Mouse (Mus musculus) adrenal gland, adult 2 months (tissue): Measurements from ENCODE around the gene Ano4. TPM values are rescaled to one million over a fixed set of nuclear protein-coding genes. Genes with fewer than 3 reads are reported as not detected.
"Not testable (repeated sequence)": the region's sequence is repeated elsewhere in the genome, so short reads cannot be mapped to it uniquely, and the experiment has no call there.

ENCODE experiments used
- DNase-seq: peaks from one replicate; pipeline ENCODE4 v3.0.0; 2021
- polyA plus RNA-seq: library from polyadenylated mRNA; depleted of rRNA; stranded (reverse); fragments of >200 nt; gene quantifications from 2 replicates; pipeline ENCODE4 v1.2.3, GENCODE M21; 2012
- total RNA-seq, 2 experiments: library from RNA; stranded (reverse); gene quantifications; 2 replicates each; pipeline ENCODE4 v1.2.3; 2021

The Ano4 gene
- total and polyA plus RNA-seq, 3 experiments, result 0.07 to 0.41 (median 0.17) TPM

DNA sequence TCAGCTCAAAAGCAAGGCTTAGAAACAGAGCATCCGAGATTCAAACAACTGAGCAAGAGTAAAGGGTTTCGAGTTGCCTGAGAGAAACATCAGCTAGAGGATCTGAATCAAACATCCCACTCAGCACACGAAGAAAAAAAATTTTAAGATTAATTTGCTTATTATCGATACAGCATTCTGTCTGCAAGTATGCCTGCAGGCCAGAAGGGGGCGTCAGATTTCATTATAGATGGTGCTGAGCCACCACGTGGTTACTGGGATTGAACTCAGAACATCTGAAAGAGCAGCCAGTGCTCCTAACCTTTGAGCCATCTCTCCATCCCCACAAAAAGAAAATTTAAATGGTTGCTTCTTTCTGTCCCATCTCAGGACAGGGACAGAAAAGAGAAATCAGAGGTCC lies 223.2 kb downstream of the Ano4 start:
- no peak for DNase-seq

DNA sequence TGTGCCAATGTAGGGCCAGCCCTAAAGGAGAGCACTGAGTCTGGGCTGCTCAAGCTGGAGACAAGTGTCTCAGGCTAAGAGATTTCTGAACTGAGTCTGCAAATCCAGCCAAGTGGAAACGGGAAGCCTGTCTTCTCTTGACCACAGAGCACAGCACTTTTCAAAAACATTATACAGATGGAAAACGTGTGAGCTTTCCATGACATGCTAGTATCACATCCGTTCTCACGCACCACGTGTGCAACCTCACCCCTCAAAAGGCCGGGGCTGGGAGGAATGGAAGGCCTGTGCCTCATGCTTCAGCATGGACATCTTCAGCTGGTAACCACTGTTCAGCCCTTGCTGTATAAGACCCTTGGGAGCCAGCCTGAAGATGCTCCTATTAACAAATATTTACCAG lies 230.2 kb downstream of the Ano4 start:
- DNase-seq, result no peak

DNA sequence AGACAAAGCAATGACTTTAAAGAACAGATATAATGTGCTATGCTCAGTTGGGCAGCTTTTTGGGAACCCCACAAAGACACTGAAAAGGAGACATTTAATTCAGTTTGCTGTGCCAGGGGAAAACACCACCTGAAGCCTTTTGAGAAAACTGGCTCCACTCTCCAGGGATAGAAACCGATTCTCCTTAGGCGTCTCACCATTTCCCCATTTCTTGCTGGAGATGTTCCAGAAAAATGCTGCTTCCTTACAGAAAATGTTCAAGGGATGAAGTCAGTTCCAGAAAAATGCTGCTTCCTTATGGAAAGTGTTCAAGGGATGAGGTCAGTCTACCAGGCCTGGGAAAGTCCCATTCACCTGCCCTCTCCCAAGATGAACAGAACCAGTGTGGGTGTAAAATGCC lies 233.1 kb downstream of the Ano4 start:
- no peak for DNase-seq

DNA sequence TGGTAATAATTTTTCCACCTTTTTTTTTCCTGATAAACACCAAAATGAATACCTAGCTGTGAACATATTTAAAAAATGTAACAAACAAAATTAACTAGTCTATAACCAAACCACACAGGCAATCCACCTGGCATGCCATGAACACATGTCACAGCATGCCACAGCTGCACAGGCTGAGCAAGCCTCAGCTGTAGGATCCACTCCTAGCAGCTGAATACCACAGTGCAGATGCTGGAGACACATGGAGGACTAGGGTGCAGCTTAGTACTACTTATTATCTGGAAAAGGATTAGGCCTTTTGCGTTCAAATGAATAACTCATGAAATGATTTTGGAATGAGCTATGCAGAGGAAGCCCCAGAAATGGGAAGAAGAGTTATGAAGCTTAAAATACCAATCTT lies 233.6 kb downstream of the Ano4 start:
- no peak for DNase-seq

DNA sequence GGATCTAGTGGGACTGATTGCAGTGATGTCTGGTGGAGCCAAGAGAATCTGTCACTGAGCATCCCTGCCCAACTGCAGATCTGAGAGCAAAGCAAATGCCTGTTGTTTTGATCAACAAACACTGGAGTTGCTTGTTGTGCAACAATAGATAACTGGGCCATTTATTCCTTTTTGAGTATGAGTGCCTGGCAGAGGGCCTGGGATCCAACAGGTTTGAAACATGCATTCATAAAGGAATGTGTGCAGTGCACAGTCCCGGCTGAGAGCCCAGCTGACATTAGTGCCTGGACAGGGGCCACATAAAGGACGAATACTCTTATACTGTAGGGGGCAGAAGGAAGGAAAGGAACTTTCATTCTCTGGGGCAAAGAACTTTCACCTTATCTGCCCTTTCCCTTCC lies 241.0 kb downstream of the Ano4 start:
- no peak for DNase-seq

DNA sequence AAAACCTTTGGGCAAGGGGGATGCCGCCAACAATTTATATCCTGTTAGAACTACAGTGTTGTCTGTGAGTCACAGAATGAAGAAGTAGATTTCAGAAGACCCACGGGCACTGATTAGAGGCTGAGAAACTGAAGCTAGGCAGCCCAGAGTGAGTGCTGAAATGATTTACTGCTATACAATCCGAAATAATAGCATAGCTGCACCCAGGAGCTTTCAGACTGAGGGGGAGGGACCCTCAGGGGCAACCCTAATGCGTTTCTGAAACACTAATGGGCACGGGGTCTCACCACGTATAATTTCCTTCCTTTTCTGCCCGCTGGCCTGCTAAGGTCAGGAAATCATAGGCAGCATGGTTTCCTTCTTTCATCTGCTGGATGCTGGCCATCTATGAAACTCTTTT lies 242.5 kb downstream of the Ano4 start:
- DNase-seq, result no peak

DNA sequence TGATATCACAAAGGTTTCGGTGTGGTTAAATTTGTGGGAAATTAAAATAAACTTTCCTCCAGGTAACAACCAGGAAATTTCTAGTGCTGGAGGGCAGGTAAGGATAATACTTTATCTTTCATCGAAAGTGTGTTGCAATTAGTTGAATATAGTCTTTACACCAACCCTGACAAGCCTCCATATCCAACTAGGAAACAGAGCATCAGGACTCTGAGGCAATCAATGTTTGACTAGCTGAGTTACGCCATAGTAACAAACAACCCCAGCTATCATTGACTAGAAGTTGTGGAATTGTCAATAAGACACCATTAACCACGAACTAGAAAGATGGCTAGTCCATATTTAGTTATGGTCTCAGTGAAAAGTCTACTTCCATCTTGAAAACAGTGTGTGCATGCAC lies 246.4 kb downstream of the Ano4 start:
- no peak for DNase-seq

DNA sequence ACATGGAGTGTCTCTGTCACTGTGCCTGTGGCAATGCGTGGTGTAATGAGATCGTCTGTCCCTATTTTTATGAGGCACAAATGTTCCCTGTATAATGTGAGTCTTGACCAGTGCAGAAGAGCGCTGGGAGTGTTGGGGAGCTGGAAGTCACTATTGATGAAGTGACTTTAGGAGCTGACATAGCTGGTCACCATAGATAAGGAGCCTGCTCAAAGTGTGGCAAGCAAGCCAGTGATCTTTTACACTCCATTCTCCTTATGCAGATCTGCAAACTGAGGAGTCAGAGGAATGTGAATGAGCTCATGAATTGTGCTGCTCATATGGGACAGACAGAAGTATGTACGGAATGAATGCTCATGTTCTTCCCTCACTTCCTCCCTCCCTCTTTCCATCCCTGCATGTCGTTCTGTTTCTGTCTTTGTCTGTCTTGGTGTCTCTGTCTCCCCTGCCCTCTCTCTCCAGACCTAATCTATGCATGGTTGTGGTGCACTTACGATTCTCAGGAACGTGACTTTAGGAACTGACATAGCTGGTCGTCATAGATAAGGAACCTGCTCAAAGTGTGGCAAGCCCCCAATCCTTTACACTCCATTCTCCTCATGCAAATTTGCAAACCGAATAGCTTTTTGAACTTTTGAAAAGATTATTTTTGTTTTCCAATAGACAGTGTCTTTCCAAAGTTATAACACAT lies 252.1 kb downstream of the Ano4 start:
- DNase-seq, result no peak

DNA sequence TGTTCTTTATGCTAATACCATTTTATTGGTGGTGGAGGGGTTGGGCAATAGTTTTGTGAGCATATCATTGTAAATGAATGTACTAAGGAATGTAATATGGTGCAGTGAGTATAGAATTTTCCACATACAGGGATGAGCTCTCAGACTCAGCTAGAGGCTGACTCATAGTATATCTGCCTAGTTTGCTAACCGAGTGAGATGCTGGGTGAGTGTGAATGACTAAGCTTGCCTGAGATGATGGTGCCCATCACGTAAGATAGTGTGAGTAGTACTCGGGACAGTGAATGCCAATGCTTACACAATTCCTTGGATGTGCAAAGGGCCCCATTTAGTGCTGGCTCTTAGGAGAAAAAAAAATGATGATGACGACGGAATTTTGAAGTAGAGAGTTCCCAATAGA lies 267.1 kb downstream of the Ano4 start:
- DNase-seq, result no peak

DNA sequence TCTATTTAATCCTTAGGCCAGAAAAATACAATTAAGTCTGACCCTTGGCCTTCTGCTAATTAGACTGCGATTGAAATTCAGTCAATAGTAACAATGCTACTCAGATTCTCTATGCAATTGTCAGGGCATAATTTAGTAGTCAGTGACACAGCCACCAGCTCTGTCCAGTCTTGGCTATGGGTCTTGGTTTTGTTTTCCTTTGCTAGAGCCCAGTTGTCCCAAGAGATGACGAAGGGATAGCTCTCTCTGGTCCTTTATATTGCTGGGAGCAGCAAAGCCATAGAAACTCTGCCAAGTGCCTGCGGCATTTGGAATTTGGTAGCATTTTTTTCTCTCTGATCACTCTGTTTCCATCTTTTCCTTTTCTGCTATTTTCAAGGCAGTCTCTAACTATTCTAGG lies 288.7 kb downstream of the Ano4 start:
- DNase-seq, result no peak

DNA sequence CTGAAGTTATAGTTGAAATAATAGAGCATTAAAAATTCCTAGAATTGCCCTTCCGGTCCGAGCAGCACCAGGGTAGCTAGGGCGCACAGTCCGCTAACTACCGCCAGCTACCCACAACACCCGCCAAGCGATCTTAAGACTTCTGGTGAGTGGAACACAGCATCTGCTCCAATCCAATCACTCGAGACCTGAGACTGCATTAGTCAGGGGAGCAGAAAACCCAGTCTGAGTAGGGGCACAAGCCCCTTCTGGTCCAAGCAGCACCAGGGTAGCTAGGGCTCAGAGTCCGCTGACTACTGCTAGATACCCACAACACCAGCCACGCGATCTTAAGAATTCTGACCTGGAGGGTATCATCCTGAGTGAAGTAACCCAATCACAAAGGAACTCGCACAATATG lies 299.6 kb downstream of the Ano4 start:
- DNase-seq, result not testable (repeated sequence)

DNA sequence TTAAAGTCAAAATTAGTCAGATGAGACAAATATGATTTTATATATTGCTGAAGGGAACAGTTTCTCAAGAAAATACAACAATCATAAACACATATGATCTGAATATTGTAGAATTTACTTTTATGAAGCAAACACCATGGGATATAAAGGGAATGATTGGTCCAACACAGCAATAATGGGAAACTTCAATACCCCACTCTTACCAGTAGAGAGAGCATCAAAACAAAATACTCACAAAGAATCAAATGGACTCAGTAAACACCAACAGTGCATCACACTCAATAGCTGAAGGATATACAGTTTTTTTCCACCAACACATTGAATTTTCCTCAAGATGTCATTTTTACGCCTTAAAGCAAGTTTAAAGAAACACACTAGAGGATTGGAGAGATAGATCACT lies 300.4 kb downstream of the Ano4 start:
- DNase-seq, result no peak

DNA sequence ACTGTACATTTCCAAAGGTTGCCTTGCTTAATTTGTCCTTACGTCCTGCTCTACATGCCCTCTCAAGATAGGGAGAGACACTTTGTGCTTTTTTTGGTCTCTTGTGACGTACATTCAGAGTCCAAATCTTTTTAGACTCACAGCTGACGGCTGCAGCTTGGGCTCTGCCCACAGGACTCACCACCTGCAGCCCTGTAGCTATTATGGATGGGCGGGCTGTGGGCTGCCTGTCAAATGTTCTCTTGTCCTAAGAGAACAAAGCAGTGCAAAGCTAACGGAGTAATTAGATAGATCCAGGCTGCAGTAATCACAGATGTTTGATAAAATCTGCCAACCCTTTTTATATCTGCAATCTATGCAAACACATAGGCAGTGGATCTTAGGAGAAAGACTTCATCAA lies 325.6 kb downstream of the Ano4 start:
- DNase-seq, result no peak

DNA sequence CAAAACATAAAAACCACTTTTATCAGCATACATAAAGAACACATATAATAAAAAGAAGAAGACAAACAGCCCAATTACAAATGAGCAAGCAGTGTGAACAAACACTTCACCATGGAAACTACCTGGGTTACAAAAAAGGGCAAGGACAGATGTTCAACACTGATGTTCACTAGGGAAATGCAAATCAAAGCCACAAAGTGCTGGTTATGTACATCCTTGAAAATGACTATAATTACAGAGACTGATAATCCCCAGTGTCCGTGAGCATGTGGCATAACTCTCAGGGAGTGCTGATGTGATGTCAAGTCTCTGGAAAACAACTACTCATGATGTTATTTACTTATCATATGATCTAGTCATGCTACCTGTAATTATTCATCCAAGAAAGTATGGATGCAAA lies 336.3 kb downstream of the Ano4 start:
- DNase-seq, result no peak

DNA sequence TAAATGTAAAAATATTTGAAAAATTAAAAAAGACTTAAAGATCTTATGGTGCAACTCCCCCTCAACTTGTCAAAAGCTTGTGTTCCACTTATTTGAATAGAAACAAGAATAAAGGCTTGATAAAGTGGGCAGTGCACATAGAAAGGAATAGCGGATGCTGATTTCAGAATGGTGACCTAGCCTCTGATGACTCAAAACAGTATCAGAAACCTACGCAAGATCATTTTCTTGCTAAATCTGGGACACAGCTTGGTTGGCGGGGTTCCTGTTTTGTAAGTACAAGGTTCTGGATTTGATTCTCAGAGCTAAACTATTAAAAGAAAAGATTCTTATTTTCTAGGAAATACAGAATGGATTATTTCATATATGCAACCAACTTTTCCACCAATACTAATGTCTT lies 340.0 kb downstream of the Ano4 start:
- DNase-seq, result no peak

DNA sequence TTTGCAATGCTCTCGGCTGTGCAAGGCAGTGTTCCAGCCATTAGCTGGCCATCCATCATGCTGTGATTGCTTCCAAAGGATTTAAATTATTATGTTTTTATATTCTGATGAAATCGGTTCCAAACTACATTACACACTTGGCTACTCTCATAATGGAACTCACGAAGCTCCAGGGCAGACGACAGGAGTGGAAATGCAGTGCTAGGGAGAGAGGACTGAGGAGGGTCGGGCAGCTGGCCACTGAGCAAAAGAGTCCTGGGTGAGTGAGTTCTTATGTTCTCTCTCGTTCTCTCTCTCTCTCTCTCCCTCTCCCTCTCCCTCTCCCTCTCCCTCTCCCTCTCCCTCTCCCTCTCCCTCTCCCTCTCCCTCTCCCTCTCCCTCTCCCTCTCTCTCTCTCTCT lies 357.6 kb downstream of the Ano4 start:
- DNase-seq, result no peak

DNA sequence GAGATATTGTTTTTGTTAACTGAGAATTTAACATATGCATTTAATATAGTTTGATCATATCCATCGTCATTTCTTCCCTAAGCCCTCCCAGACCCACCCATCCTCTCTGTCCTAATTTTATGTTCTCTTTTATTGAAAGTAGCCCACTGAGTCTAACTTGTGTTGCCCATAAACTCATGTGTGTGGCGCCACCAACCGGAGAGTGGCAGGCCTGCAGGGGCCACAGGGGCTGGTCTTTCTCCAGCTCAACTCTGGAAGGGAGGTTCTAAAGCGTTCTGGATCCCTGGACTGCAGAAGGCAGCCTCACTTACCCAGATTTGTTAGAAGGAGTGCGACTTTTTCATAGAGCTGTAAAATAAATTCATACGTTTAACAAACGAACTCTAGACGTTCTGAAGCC lies 361.1 kb downstream of the Ano4 start:
- peak; percentile 63 for DNase-seq

DNA sequence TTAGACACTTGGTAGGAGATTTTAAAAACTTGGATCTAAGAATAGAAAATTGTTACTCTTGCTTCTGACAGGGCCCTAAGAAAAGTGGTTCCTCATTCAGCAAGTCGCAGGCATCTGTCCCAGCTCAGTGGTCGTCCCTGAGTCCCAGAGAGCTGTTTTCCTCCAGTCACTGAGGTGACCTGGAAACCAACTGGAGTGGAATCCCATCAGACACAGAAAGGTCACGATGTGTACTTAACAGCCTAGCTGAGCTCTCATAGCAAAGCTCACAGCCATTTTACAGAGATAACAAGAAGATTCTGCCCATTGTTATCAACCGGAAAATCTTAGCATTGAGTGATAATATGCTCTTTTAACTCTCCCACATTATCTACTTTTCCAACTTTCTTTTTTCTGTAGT lies 365.1 kb downstream of the Ano4 start:
- DNase-seq, result no peak

DNA sequence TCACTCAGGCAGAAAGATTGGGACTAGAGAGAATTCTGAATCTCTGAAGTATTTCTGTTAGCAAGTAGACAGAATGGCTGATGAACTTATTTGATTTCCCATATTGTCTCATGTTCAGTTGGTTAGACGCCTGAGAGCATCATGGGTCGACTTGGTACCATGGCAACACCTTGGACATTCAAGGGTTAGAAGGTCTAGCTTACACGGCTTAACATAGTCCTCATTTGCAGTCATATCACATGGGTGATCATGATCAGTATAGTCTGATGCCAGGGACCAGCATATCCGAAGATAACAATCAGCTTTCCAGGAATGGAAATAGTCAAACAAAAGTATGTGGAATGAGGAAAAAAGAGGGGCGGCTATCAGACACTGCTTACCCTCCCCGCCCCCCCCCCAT lies 365.6 kb downstream of the Ano4 start:
- no peak for DNase-seq

DNA sequence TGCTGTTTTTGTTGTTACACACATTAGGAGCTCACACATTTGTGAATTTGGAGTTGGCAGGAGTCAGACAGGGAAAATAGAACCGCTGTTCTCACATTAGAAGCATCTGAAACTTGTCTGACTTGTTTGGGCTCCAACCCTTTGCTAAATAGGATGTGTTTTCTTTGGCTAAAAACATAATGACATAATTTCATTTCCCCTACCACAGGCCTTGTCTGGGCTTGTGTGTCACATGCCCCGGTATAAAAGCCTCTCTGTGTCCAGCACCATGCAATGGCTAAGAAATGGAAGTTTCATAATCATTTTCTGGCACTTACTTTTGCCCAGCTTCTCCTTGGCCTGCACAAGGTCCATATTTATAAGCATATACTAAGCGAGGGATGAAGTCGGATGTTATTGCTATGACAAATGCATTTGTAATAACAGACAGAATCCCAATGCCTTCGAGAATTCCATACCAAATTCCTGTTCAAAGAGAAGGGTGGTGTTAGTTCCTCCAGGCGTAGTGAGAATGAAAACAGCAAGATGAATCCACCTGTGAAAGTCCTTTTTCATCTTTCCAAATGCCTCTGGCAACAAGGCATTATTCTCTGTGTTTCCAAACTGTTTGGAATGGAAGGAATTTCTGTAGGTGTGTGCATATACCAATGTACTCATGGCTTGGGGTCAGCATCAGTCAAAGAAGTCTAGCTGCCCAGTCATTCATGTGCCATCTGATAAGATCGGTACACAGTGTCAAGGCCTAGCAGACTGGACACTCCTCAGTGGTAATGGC lies 373.4 kb downstream of the Ano4 start:
- DNase-seq, result no peak

DNA sequence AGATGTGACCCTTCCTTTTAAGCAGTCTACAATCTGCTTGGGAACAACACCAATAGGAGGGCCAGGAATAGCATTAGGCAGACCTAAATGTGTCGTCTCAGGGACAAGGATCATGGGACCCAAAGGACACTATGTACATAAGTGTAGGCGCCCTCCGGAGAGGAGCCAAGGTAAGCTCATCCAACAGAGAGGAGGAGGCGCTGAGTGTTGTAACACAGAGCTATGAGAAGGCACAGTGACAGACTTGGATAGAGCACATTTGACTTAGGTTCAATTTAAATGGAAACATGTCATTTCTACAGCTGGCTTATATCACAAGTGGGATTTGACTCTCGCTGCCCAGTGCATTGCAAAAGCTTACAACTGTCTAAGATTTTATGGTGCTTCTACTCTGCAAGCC lies 376.0 kb downstream of the Ano4 start:
- no peak for DNase-seq

DNA sequence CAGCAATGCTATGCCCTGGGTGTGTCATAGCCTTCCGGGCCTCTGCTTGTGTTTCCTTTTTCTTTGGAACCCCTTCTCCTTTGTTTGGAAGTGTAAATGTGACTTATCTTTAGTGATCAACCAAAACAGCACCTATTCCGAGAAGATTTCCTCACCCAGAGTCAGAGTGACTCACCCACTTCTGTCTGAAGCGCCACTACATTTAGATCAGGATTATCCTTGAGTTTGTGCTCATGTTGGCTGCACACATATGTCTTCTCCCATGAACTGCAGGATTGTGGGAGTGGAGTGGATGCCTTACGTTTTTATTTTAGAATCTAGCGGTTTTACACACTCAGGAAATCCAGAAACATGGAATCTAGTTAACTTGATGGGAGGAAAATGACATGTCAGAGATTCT lies 383.8 kb downstream of the Ano4 start:
- DNase-seq, result no peak

DNA sequence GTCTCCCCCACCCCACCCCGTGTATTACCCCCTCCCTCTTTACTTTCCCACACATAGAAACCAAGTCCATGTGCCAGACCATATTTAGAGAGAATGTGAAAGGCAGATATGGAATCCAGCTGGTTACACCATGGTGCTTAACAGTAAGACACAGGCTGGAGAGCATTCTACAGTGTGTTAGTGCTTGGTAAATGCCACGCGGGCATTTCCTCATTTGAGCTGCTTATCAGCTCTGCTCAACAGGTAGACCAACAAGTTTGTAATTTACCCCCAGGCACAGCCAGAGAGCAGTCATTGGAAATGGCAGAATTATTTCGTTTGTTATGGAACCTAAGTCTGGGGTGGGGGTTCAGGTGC lies 394.3 kb downstream of the Ano4 start:
- no peak for DNase-seq

DNA sequence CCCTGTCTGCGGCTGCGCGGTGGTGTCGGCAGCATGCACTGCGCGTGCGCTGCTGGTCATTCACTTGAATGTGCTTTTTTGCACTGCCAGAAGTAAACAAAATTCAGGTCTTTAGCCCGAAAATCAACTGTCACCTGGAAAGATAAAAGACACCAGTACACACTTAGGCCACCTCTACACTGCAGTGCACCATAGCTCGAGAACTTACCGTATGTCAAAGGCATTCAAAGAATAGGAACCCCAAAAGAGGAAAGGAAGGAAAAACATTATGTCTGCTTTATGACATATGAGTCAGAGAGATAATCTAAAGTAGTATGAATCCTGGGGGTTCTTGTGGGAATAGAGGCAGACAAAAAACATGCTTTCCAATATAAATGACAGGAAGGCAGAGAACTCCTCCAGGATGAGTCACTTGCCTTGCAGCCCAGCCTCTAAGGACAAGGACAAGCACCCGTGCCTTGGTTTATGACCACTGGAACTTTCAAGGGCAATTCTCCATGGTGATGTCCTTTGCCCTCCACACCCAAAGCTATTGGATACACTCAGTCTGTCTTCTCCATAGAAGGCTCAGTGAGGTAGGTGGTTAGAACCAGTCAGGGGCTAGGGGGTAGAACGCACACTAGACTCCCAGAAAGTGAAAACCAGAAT lies 394.8 kb downstream of the Ano4 start:
- peak; percentile 84 for DNase-seq
